Mouse (Mus musculus) midbrain, postnatal 0 days (tissue): Measurements from ENCODE around the gene Siah2. TPM values are rescaled to one million over a fixed set of nuclear protein-coding genes. Genes with fewer than 3 reads are reported as not detected.

ENCODE experiments used
- ATAC-seq: fragments of 200-750 bp; cut with Nextera tagmentation; 2 replicates; pipeline ENCODE4 v1.8.0; 2017; ENCODE audit warnings: moderate number of reproducible peaks, mild to moderate bottlenecking, moderate TSS enrichment, moderate library complexity; ENCODE audit not compliant: low FRiP score
- DNase-seq: peaks from one replicate; pipeline ENCODE4 v3.0.0-alpha.2; 2015; ENCODE audit warnings: low spot score
- H3K27ac ChIP-seq: fragments of 300-500 bp; sonication (generic); 2 replicates; pipeline ENCODE4 v1.5.1; 2014; ENCODE audit warnings: low read depth, mild to moderate bottlenecking, low read length, mixed read lengths
- H3K27me3 ChIP-seq: fragments of 300-500 bp; sonication (generic); 2 replicates; pipeline ENCODE4 v1.6.1; 2014; ENCODE audit warnings: low read length, control low read depth, mixed read lengths; ENCODE audit not compliant: insufficient read depth
- H3K36me3 ChIP-seq: fragments of 300-500 bp; sonication (generic); 2 replicates; pipeline ENCODE4 v1.6.1; 2014; ENCODE audit warnings: low read length, control low read depth, mixed read lengths; ENCODE audit not compliant: insufficient read depth
- H3K4me1 ChIP-seq: fragments of 300-500 bp; sonication (generic); 2 replicates; pipeline ENCODE4 v1.6.1; 2014; ENCODE audit warnings: mild to moderate bottlenecking, control low read depth, antibody characterized with exemption, low read length, mixed read lengths; ENCODE audit not compliant: insufficient read depth
- H3K4me2 ChIP-seq: fragments of 300-500 bp; sonication (generic); 2 replicates; pipeline ENCODE4 v1.6.1; 2014; ENCODE audit warnings: low read depth, mild to moderate bottlenecking, low read length, mixed read lengths; ENCODE audit not compliant: poor library complexity, severe bottlenecking
- H3K4me3 ChIP-seq: fragments of 300-500 bp; sonication (generic); 2 replicates; pipeline ENCODE4 v1.5.1; 2014; ENCODE audit warnings: low read depth, mild to moderate bottlenecking, low read length, moderate library complexity
- H3K9ac ChIP-seq: fragments of 300-500 bp; sonication (generic); replicated peaks from 2 replicates; pipeline ENCODE4 v1.6.1; 2014; ENCODE audit warnings: mild to moderate bottlenecking, low read length, moderate library complexity, mixed read lengths; ENCODE audit not compliant: poor library complexity, severe bottlenecking
- H3K9me3 ChIP-seq: fragments of 300-500 bp; sonication (generic); 2 replicates; pipeline ENCODE4 v1.6.1; 2016; ENCODE audit warnings: low read length, control low read depth
- CTCF ChIP-seq: IDR thresholded peaks from 2 replicates; pipeline ENCODE4 v1.5.1; 2016; ENCODE audit warnings: antibody characterized with exemption, mild to moderate bottlenecking
- WGBS: fragments of 180-500 bp; shearing (Covaris S2); extraction: QIAGEN DNeasy Blood & Tissue Kit; methylation state at CpG from one replicate; pipeline ENCODE4 v1.1.7; 2014; 5-methylcytosine and 5-hydroxymethylcytosine counted together
- polyA plus RNA-seq: library from polyadenylated mRNA; unstranded; fragments of >200 nt; fragmentation: Nextera tagmentation; extraction: Ambion mirVana; gene quantifications from 2 replicates; pipeline ENCODE4 v1.2.1, GENCODE M21; 2015
- total RNA-seq: library from RNA; depleted of rRNA; stranded (reverse); fragments of >200 nt; gene quantifications from 2 replicates; pipeline ENCODE4 v1.2.3, GENCODE M21; 2014

Gene Siah2
- total and polyA plus RNA-seq, 2 experiments from 2014 or later = 13.1 to 24.8 TPM

DNA sequence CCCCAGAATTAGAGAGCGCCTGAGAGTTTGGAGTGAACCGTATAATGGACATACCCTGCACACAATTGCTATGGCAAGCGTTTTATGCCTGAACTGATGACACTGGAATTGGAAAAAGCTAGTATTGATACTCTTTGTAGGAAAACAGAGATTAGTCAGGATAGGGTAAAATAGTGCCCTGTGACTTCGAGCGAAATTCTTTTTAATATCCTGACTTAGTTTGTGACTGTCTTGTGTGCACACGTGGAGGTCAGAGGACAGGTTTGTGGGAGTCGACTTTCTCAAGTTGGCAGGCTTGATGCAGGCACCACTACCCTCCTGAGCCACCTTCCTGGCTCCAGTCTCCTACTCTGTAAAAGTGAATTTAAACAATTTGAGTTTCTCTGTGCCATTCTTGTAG, 1.1 kb upstream of the Siah2 start:
- no peak overlapping the region for H3K4me2 ChIP-seq
- H3K27me3 ChIP-seq = no peaks in the 10 kb centered on the region
- ATAC-seq (no peak), DNase-seq (no peak)
- no peaks in the 10 kb centered on the region for H3K9me3 ChIP-seq
- H3K4me3 ChIP-seq = no peak overlapping the region
- no peak overlapping the region for H3K9ac ChIP-seq
- WGBS = 89% methylated on average over 7 of the region's 7 CpGs
- no peaks in the 10 kb centered on the region for H3K36me3 ChIP-seq
- peaks cover 7% of the 10 kb centered on the region; the same call in 1 of the 2 replicates for H3K4me1 ChIP-seq
- no peak overlapping the region for H3K27ac ChIP-seq
- no peak for TF ChIP-seq CTCF

- peak; percentile 32 for TF ChIP-seq CTCF
- 0% methylated on average over 22 of the region's 65 CpGs for WGBS
- DNase-seq (peak; percentile 34), ATAC-seq (peak; percentile 33)
- Histone ChIP-seq H3K4me1 (peaks cover 7% of the 10 kb centered on the region; the same call in 1 of the 2 replicates), H3K36me3 (no peaks in the 10 kb centered on the region), H3K9me3 (no peaks in the 10 kb centered on the region), H3K9ac (peak overlapping the region; percentile 90), H3K4me3 (peak overlapping the region; percentile 96), H3K27me3 (no peaks in the 10 kb centered on the region), H3K4me2 (peak overlapping the region; percentile 84), H3K27ac (peak overlapping the region; percentile 87)
Observed at GRCm38 (mm10) chr3:58691374-58691939, 743 bp downstream of the Siah2 start.

GRCm38 (mm10) chr3:58690619-58691373, 1.4 kb downstream of the Siah2 start:
- H3K27ac ChIP-seq = peak overlapping the region; percentile 87
- DNase-seq (peak; percentile 79), ATAC-seq (peak; percentile 5; the same call in 1 of the 2 replicates)
- peak overlapping the region; percentile 96 for H3K4me3 ChIP-seq
- H3K36me3 ChIP-seq = no peaks in the 10 kb centered on the region
- H3K4me2 ChIP-seq = peak overlapping the region; percentile 84
- peaks cover 7% of the 10 kb centered on the region; the same call in 1 of the 2 replicates for H3K4me1 ChIP-seq
- H3K9ac ChIP-seq = peak overlapping the region; percentile 90
- WGBS = 1% methylated on average over 24 of the region's 24 CpGs
- H3K27me3 ChIP-seq = no peaks in the 10 kb centered on the region
- no peaks in the 10 kb centered on the region for H3K9me3 ChIP-seq
- TF ChIP-seq CTCF = peak; percentile 27; the same call in 1 of the 2 replicates

- DNase-seq (no peak), ATAC-seq (no peak)
- TF ChIP-seq CTCF = no peak
- Histone ChIP-seq H3K36me3 (no peaks in the 10 kb centered on the region), H3K9ac (no peak overlapping the region), H3K4me1 (peaks cover 7% of the 10 kb centered on the region; the same call in 1 of the 2 replicates), H3K4me2 (peak overlapping the region; percentile 84), H3K27me3 (no peaks in the 10 kb centered on the region), H3K9me3 (no peaks in the 10 kb centered on the region), H3K27ac (no peak overlapping the region), H3K4me3 (peak overlapping the region; percentile 96)
- WGBS = 32% methylated on average over 3 of the region's 3 CpGs
Observed at GRCm38 (mm10) chr3:58689721-58690120, 2.5 kb downstream of the Siah2 start.

DNA sequence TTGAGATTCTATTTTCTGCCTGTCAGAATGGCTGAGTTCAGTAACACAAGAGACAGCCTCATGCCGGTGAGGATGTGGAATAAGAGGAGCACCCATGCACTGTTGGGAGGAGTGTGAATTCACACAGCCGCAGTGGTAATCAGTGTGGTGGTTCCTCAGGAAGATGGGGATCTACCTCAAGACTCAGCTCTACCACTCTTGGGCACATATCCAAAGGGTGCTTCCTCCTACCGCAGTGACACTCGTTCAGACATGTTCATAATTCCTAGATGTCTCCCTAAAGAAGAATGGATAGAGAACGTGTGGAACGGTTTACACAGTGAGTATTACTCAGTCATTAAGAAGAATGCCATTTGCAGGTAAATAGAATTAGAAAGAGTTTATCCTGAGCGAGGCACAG, 3.1 kb downstream of the Siah2 start:
- H3K36me3 ChIP-seq = no peaks in the 10 kb centered on the region
- H3K9ac ChIP-seq = no peak overlapping the region
- H3K4me3 ChIP-seq = peak overlapping the region; percentile 4
- no peak for DNase-seq
- H3K27me3 ChIP-seq = no peaks in the 10 kb centered on the region
- H3K4me2 ChIP-seq = peak overlapping the region; percentile 84
- no peak overlapping the region for H3K27ac ChIP-seq
- ATAC-seq = no peak
- peaks cover 7% of the 10 kb centered on the region; the same call in 1 of the 2 replicates for H3K4me1 ChIP-seq
- H3K9me3 ChIP-seq = no peaks in the 10 kb centered on the region
- TF ChIP-seq CTCF = no peak
- whole genome bisulfite sequencing = 82% methylated on average over 7 of the region's 7 CpGs

DNA sequence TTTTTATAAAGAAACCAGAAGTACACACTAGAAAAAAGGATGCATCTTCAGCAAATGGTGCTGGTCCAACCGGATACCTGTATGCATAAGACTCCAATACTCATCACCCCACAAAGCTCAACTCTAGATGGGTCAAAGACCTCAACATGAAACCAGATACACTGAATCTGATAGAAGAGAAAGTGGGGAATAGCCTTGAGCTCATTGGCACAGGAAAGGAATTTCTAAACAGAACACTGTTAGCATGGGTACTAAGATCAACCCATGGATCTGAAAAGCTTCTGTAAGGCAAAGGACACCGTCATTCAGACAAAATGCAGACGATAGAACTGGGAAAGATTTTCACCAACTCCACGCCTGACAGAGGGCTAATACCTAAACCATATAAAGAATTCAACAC, 3.6 kb downstream of the Siah2 start:
- ATAC-seq = no peak
- no peak for TF ChIP-seq CTCF
- Histone ChIP-seq H3K36me3 (no peaks in the 10 kb centered on the region), H3K9ac (no peak overlapping the region), H3K9me3 (no peaks in the 10 kb centered on the region), H3K4me1 (peaks cover 7% of the 10 kb centered on the region; the same call in 1 of the 2 replicates), H3K4me2 (no peak overlapping the region), H3K4me3 (no peak overlapping the region), H3K27ac (no peak overlapping the region), H3K27me3 (no peaks in the 10 kb centered on the region)
- 92% methylated on average over 4 of the region's 4 CpGs for WGBS
- no peak for DNase-seq
